Mouse (Mus musculus): ENCODE data around the gene Myoc. TPM values are rescaled to one million over a fixed set of nuclear protein-coding genes. Genes with fewer than 3 reads are reported as not detected.

The Myoc gene
- 0.23 and 0.32 TPM in 2 replicates for polyA plus RNA-seq (2015; fragmentation: Nextera tagmentation; extraction: Ambion mirVana)

GRCm38 (mm10) chr1:162639051-162639750, at the start of gene Myoc:
Myoc (plus strand) TSS chr1:162639155.

GRCm38 (mm10) chr1:162658119-162658518, 19.2 kb downstream of the Myoc start, which contains the start of gene Myocos:
Myocos (minus strand) TSS chr1:162658219.

Small RNAs within 50 kb of the gene (microRNA-seq; reads per million reads assigned to microRNA genes)
- gene Gm27616 = not detected

Other genes starting within 250 kb of the Myoc start
- gene Dnm3, start 161.1 kb upstream of the Myoc start, polyA plus RNA-seq (2015; fragmentation: Nextera tagmentation; extraction: Ambion mirVana) = 54.8 and 61.4 TPM in 2 replicates
- gene Mettl13, start 90.6 kb upstream of the Myoc start, polyA plus RNA-seq (2015; fragmentation: Nextera tagmentation; extraction: Ambion mirVana) = 11.4 and 13.7 TPM in 2 replicates
- gene Vamp4, start 68.6 kb upstream of the Myoc start, polyA plus RNA-seq (2015; fragmentation: Nextera tagmentation; extraction: Ambion mirVana) = 81.4 and 85.3 TPM in 2 replicates
- gene Myocos, start 19.1 kb downstream of the Myoc start, polyA plus RNA-seq (2015; fragmentation: Nextera tagmentation; extraction: Ambion mirVana) = not detected in 2 replicates
- 139 and 148 TPM in 2 replicates for gene Prrc2c, start 101.4 kb downstream of the Myoc start, polyA plus RNA-seq (2015; fragmentation: Nextera tagmentation; extraction: Ambion mirVana)
- 0.57 and 0.80 TPM in 2 replicates for gene Fmo4, start 174.8 kb downstream of the Myoc start, polyA plus RNA-seq (2015; fragmentation: Nextera tagmentation; extraction: Ambion mirVana)
- 27.9 and 31.3 TPM in 2 replicates for gene Fmo1, start 227.5 kb downstream of the Myoc start, polyA plus RNA-seq (2015; fragmentation: Nextera tagmentation; extraction: Ambion mirVana)

Measured in neural tube, postnatal 0 days (tissue).